Mouse (Mus musculus) midbrain, embryonic 16.5 days (tissue): Measurements from ENCODE around the gene Rad51b. TPM values are rescaled to one million over a fixed set of nuclear protein-coding genes. Genes with fewer than 3 reads are reported as not detected.

Experiments used
- ATAC-seq: fragments of 200-750 bp; cut with Nextera tagmentation; 2 replicates; pipeline ENCODE4 v1.8.0; 2017; ENCODE audit warnings: moderate TSS enrichment
- H3K27ac ChIP-seq: fragments of 300-500 bp; sonication (generic); 2 replicates; pipeline ENCODE4 v1.5.1; 2014; ENCODE audit warnings: mild to moderate bottlenecking, low read length, mixed read lengths
- H3K27me3 ChIP-seq: fragments of 300-500 bp; sonication (generic); 2 replicates; pipeline ENCODE4 v1.6.1; 2014; ENCODE audit warnings: low read depth, low read length, mixed read lengths; ENCODE audit not compliant: control insufficient read depth, insufficient read depth
- H3K36me3 ChIP-seq: fragments of 300-500 bp; sonication (generic); 2 replicates; pipeline ENCODE4 v1.6.1; 2014; ENCODE audit warnings: mild to moderate bottlenecking, low read length, moderate library complexity, mixed read lengths; ENCODE audit not compliant: control insufficient read depth, insufficient read depth
- H3K4me1 ChIP-seq: fragments of 300-500 bp; sonication (generic); 2 replicates; pipeline ENCODE4 v1.6.1; 2014; ENCODE audit warnings: mild to moderate bottlenecking, low read length, mixed read lengths; ENCODE audit not compliant: control insufficient read depth, insufficient read depth
- H3K4me2 ChIP-seq: fragments of 300-500 bp; sonication (generic); 2 replicates; pipeline ENCODE4 v1.6.1; 2014; ENCODE audit warnings: mild to moderate bottlenecking, low read length, mixed read lengths
- H3K4me3 ChIP-seq: fragments of 300-500 bp; sonication (generic); 2 replicates; pipeline ENCODE4 v1.5.1; 2014; ENCODE audit warnings: low read depth, mild to moderate bottlenecking, low read length, moderate library complexity, mixed read lengths
- H3K9ac ChIP-seq: fragments of 300-500 bp; sonication (generic); 2 replicates; pipeline ENCODE4 v1.6.1; 2014; ENCODE audit warnings: low read depth, low read length, mixed read lengths
- H3K9me3 ChIP-seq: fragments of 300-500 bp; sonication (generic); replicated peaks from 2 replicates; pipeline ENCODE4 v1.6.1; 2014; ENCODE audit warnings: mild to moderate bottlenecking, low read length, mixed read lengths; ENCODE audit not compliant: control insufficient read depth, poor library complexity, severe bottlenecking
- WGBS: fragments of 180-500 bp; shearing (Covaris S2); extraction: QIAGEN DNeasy Blood & Tissue Kit; methylation state at CpG from one replicate; pipeline ENCODE4 v1.1.7; 2014; 5-methylcytosine and 5-hydroxymethylcytosine counted together
- polyA plus RNA-seq: library from polyadenylated mRNA; unstranded; fragments of >200 nt; fragmentation: Nextera tagmentation; extraction: Ambion mirVana; gene quantifications from 2 replicates; pipeline ENCODE4 v1.2.1, GENCODE M21; 2015

Gene Rad51b
- polyA plus RNA-seq, 1 experiment from 2014 or later, result 1.5 TPM

DNA sequence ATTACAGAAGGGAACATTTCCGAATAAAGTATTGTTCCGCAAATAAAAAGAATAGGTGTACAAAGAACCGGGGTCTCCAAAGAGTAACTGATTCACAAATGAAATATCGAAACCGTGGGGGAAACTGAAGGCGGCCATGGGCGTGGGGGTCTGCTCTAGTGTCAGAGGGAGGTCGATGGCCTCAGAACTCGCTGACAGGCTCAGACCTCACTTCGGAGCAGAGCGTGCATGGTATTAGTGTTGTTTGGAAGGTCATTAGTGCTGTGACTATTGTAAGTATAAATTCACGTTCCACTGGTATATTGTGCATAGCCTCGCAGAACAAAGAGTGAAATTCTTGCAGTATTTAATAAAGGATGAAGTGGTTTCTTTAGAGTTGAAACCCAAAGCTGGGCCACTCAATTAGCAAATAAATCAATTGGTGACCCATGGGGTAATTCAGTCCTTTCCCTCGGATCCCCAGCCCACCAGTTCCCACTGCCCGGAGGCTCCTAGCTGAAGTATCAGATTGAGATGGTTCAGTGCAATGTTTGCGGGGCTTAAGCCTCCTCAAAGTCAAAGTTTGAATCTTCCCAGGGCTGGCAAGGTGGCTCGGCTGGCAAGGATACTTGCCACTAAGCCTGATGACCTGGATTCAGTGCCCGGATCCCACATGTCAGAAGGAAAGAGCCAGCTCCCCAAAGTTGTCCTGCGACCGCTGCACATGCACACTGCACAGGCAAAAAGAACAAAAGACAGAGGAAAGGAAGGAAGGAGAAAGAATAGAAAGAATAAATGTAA lies 517.4 kb downstream of the Rad51b start:
- peaks cover 10% of the 10 kb centered on the region; the same call in 1 of the 2 replicates for H3K4me1 ChIP-seq
- no peak overlapping the region for H3K4me3 ChIP-seq
- H3K36me3 ChIP-seq, result no peaks in the 10 kb centered on the region
- H3K27ac ChIP-seq, result no peak overlapping the region
- no peaks in the 10 kb centered on the region; the same call in 1 of the 2 replicates for H3K9me3 ChIP-seq
- H3K4me2 ChIP-seq, result no peak overlapping the region; the same call in 1 of the 2 replicates
- WGBS, result 28% methylated on average over 20 of the region's 20 CpGs
- no peaks in the 10 kb centered on the region; the same call in 1 of the 2 replicates for H3K27me3 ChIP-seq
- ATAC-seq, result no peak
- no peak overlapping the region for H3K9ac ChIP-seq

DNA sequence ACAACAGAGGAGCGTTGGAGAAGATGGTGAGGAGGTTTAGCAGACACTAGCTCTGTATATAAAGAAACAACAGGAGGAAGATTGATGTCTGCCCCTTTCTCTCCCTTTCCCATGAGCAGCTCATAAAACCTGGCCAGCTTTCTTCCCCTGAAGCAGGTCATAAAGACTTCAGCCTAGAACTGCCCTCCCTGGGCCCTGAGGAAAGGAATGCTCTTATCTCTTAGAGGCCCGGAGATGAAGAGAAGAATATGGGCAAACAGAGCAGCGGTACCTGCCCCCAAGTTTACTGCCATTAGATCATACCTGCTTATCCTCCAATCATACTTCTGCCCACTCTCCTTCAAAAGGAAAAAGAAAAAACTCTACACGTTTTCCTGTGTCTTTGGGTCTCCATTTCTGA lies 519.2 kb downstream of the Rad51b start:
- 85% methylated on average over 4 of the region's 4 CpGs for WGBS
- peaks cover 10% of the 10 kb centered on the region; the same call in 1 of the 2 replicates for H3K4me1 ChIP-seq
- no peaks in the 10 kb centered on the region for H3K27me3 ChIP-seq
- H3K9me3 ChIP-seq, result no peaks in the 10 kb centered on the region; the same call in 1 of the 2 replicates
- no peaks in the 10 kb centered on the region for H3K36me3 ChIP-seq
- no peak overlapping the region for H3K9ac ChIP-seq
- ATAC-seq, result no peak
- H3K27ac ChIP-seq, result no peak overlapping the region
- no peak overlapping the region for H3K4me2 ChIP-seq
- H3K4me3 ChIP-seq, result no peak overlapping the region

DNA sequence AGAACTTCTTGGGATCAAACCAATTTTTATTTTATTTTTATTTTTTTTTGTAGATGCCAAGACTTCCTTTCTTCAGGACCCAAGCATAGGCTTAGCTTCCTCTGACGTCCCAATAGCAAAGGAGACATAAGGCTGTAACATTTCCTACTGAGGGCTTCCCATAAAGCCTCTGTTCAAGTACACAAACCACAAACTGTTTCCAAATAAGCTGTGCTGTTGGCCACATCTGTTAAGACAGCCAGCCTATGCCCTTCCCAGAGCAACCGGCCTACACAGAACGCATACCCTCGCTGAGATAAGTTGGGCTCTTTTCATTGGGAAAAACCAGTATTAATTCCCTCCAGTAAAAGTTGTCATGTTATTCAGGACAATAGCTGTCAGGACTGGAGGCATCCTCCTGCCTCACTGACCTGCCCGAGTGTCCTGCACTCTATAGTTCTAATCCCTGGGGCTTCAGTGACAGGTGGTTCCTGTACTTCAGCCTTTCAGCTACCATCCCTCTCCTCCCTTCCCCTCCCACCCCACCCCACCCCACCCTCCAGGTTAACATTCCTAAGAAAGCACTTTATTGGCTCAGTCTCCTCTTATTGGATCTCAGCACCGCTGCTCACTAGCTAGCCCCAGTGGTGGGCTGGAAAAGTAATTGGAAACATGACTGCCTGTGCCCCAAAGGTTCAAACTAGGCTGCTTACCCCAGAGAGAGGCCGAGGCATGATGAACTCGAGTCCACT lies 523.3 kb downstream of the Rad51b start:
- no peaks in the 10 kb centered on the region for H3K36me3 ChIP-seq
- no peaks in the 10 kb centered on the region for H3K27me3 ChIP-seq
- H3K27ac ChIP-seq, result no peak overlapping the region
- H3K9me3 ChIP-seq, result no peaks in the 10 kb centered on the region
- H3K9ac ChIP-seq, result no peak overlapping the region
- H3K4me3 ChIP-seq, result no peak overlapping the region
- WGBS, result 75% methylated on average over 8 of the region's 8 CpGs
- H3K4me1 ChIP-seq, result no peaks in the 10 kb centered on the region
- H3K4me2 ChIP-seq, result no peak overlapping the region
- no peak for ATAC-seq

DNA sequence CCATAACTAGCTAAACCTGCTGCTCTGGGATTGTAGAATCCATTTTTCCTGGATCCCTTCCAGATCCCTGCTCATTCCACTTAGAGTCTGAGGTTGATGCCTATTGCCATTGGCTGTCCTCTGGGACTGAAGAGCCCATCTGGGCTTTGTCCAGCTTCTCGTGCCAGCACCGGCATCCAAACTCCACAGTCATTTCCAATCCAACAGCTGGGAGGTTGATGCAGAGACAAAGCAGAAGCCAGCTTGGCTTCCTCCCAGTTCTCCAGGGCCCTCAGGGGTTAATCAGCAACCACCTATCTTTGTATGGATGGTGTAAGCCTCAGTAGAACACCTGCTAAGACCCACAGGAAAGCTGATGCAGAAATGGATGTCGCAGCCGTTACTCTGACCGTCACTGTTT lies 524.8 kb downstream of the Rad51b start:
- Histone ChIP-seq H3K27me3 (no peaks in the 10 kb centered on the region), H3K9me3 (no peaks in the 10 kb centered on the region), H3K4me2 (no peak overlapping the region), H3K4me3 (no peak overlapping the region), H3K9ac (no peak overlapping the region), H3K36me3 (no peaks in the 10 kb centered on the region), H3K4me1 (no peaks in the 10 kb centered on the region), H3K27ac (no peak overlapping the region)
- no peak for ATAC-seq
- WGBS, result 78% methylated on average over 5 of the region's 5 CpGs

DNA sequence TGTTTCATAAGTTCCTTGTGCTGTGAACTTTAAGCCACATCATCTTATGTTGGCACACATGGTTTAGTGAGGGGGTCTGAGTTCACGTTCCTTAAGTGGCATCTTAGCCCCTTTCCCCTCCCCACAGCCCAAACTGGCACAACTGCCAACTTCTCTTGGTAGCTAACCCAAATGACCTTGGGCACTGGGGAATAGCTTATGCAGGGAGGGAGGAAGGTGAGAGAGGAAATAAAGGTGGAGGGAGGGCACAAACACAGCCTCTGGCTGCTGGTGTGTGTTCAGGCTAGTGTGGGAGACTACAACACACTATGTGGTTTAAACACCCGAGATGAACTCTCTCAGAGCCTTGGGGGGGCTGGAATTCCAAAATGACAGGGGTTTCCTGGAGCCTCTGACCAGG lies 525.3 kb downstream of the Rad51b start:
- 72% methylated on average over 2 of the region's 2 CpGs for WGBS

DNA sequence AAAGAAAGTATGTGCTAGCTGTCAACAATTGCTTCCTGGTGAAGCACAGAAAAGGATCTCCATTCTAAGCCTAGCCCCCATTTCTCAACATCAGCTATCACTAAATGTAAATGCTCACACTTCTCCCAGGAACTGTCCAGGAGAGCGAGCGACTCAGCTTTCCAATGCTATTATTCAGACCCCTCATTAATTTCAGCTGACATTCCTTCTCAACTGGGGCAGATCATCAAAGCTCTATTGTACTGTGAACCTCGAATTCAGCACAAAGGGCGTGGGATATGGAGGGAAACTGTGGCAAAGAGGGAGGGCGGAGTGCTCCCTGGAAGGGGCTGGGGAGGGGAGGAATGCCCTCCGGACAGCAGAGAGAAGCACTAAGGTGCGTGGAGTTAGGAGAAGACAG lies 528.8 kb downstream of the Rad51b start:
- 13% methylated on average over 7 of the region's 7 CpGs for WGBS
- Histone ChIP-seq H3K4me1 (no peaks in the 10 kb centered on the region), H3K4me3 (no peak overlapping the region), H3K27ac (no peak overlapping the region), H3K4me2 (no peak overlapping the region), H3K9ac (no peak overlapping the region), H3K9me3 (no peaks in the 10 kb centered on the region), H3K36me3 (no peaks in the 10 kb centered on the region), H3K27me3 (no peaks in the 10 kb centered on the region)
- ATAC-seq, result no peak

More for the DNA sequence above, 525.3 kb downstream of the Rad51b start:
- Histone ChIP-seq H3K4me1 (no peaks in the 10 kb centered on the region), H3K9ac (no peak overlapping the region), H3K4me3 (no peak overlapping the region), H3K27me3 (no peaks in the 10 kb centered on the region), H3K4me2 (no peak overlapping the region), H3K9me3 (no peaks in the 10 kb centered on the region), H3K27ac (no peak overlapping the region), H3K36me3 (no peaks in the 10 kb centered on the region)
- no peak for ATAC-seq

DNA sequence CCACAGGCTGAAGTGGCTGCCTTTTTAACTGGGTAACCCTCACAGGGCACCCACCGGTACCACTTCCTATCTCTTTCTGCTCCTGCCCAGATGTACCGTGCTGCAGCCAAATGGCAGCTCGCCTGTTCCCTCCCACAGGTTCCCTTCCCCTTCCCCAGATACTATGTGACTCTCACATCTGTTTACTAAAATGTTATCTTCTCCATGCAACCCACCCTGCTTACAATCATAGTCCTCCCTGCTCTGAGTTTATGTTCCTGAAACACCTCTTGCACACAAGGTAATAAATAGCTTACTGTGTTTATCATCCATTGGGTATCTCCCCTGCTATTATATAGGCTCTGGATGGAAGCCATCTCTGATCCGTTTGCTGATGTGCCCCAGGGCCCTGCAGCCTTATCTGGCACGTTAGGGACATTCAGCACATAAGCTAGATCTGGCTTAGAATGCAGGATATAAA lies 530.2 kb downstream of the Rad51b start:
- Histone ChIP-seq H3K36me3 (no peaks in the 10 kb centered on the region), H3K27ac (no peak overlapping the region), H3K4me3 (no peak overlapping the region), H3K9ac (no peak overlapping the region), H3K27me3 (no peaks in the 10 kb centered on the region), H3K4me2 (no peak overlapping the region), H3K9me3 (no peaks in the 10 kb centered on the region), H3K4me1 (no peaks in the 10 kb centered on the region)
- ATAC-seq, result no peak
- 68% methylated on average over 5 of the region's 5 CpGs for WGBS

DNA sequence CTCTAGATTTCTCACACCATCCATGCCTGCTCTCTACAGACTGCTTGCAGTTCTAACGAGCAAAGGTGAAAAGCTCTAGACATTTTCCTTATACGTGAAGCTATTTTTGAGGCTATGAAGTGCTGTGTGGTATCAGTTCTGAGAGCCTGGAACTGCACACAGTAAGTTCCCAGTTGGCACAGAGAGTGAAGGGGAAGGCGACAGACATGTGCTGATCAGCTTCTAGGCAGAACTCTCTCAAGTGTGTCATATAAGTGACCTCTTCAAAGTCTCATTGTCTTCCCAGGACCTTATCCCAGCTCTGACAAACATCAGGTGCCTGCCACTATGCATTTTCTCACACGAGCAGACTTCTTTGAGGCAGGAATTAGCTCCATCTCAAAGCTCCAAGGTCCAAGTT lies 530.7 kb downstream of the Rad51b start:
- H3K27ac ChIP-seq, result no peak overlapping the region
- no peaks in the 10 kb centered on the region for H3K27me3 ChIP-seq
- no peak for ATAC-seq
- H3K4me1 ChIP-seq, result no peaks in the 10 kb centered on the region
- H3K4me2 ChIP-seq, result no peak overlapping the region
- H3K9ac ChIP-seq, result no peak overlapping the region
- H3K36me3 ChIP-seq, result no peaks in the 10 kb centered on the region
- H3K4me3 ChIP-seq, result no peak overlapping the region
- 65% methylated on average over 4 of the region's 4 CpGs for WGBS
- H3K9me3 ChIP-seq, result no peaks in the 10 kb centered on the region

DNA sequence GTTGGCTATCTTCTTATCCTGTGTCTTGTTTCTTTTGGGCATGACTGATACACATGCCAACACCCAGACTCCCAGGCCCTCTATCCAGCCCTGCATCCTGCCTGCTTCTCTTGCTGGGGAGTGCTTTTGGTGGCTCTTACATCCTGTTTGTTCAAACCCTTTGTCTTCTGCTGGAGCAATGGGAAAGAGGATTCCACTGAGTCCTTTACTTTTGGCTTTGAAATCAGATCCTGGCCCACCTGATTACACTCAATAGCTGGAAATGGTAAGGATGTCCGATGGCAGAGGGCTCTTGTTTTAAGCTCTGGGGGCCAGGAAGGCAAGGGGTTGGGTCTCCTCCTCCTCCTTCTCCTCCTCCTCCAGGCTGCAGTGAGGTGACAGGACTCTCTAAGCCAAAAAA lies 533.6 kb downstream of the Rad51b start:
- H3K36me3 ChIP-seq, result no peaks in the 10 kb centered on the region
- no peak for ATAC-seq
- no peak overlapping the region for H3K4me3 ChIP-seq
- H3K27ac ChIP-seq, result no peak overlapping the region
- no peak overlapping the region for H3K4me2 ChIP-seq
- H3K9me3 ChIP-seq, result no peaks in the 10 kb centered on the region
- 40% methylated on average over 1 of the region's 1 CpGs for WGBS
- no peaks in the 10 kb centered on the region for H3K4me1 ChIP-seq
- H3K27me3 ChIP-seq, result no peaks in the 10 kb centered on the region
- no peak overlapping the region for H3K9ac ChIP-seq
